Mouse (Mus musculus) cortical plate, adult 2 months (tissue): ENCODE data around the gene Eif4e. TPM values are rescaled to one million over a fixed set of nuclear protein-coding genes. Genes with fewer than 3 reads are reported as not detected.

ENCODE experiments used
- H3K27ac ChIP-seq: fragments of 200-500 bp; 2 replicates; pipeline ENCODE4 v1.5.1; 2012; ENCODE audit warnings: low read length, control low read depth, inconsistent platforms; ENCODE audit not compliant: insufficient read depth
- H3K4me1 ChIP-seq: fragments of 200-500 bp; 2 replicates; pipeline ENCODE4 v1.6.1; 2011; ENCODE audit warnings: low read length; ENCODE audit not compliant: control insufficient read depth, insufficient read depth
- H3K4me3 ChIP-seq: fragments of 200-500 bp; 2 replicates; pipeline ENCODE4 v1.5.1; 2011; ENCODE audit warnings: mild to moderate bottlenecking, low read length, control low read depth; ENCODE audit not compliant: insufficient read depth
- CTCF ChIP-seq: fragments of 200-500 bp; IDR thresholded peaks from 2 replicates; pipeline ENCODE4 v1.5.1; 2011; ENCODE audit warnings: mild to moderate bottlenecking, control low read depth, low read length; ENCODE audit not compliant: insufficient read depth; ENCODE audit errors: extremely low read depth
- POLR2A ChIP-seq: fragments of 200-500 bp; IDR thresholded peaks from 2 replicates; pipeline ENCODE4 v1.6.1; 2011; ENCODE audit warnings: mild to moderate bottlenecking, low read length, control low read depth; ENCODE audit not compliant: insufficient read depth; ENCODE audit errors: extremely low read depth
- polyA plus RNA-seq: library from polyadenylated mRNA; depleted of rRNA; stranded (reverse); fragments of >200 nt; gene quantifications from 2 replicates; pipeline ENCODE4 v1.2.3, GENCODE M21; 2012

Gene Eif4e
- polyA plus RNA-seq, 1 experiment = 158 TPM

DNA sequence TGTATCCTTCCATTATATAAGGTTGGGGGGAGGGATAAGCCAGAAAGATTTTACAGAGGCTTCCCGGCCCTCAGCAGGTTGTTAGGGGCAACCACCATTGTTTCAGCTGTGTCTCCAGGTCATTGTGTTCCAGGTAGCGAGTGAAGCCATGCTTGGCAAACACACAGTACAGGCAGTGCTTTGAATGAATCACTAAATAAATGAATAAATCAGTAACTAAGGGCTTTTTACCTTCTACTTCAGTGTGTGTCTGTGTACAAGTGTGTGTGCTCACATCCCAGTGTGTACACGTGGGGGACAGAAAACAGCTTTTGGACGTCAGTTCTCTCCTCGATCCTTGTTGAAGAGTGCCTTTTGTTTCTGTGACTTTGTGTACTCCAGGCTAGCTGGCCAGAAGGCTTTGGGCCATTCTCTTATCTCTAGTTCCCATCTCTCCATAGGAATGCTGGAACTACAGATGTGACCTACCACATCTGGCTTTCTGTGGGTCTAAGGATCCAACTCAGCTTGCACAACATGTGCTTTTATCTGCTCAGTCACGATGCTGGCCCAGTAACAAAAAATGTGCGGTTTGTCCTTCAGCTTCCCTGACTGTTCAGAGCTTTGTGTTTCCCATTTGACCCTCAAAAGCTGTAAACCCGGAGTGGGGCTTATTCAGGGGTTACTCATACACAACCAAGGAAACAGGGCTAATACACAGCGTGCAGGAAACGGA, 10.2 kb upstream of the Eif4e start:
- no peak overlapping the region for H3K27ac ChIP-seq
- TF ChIP-seq POLR2A = no peak
- H3K4me1 ChIP-seq = no peaks in the 10 kb centered on the region
- no peak overlapping the region for H3K4me3 ChIP-seq

DNA sequence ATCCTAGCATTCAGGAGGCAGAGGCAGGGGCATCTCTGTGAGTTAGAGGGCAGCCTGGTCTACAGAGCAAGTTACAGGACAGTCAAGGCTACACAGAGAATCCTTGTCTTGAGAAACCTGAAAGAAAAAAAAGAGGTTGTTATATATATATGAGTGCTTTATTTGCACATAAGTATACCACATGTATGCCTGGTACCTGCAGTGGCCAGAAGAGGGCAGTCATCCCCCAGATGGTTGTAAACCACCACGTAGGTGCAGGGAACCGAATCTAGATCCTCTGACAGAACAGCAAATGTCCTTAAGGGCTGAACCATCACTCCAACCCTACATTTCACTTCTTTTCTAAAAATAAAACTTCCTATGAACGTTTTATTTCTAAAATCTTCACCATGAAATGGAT, 8.1 kb upstream of the Eif4e start:
- no peak overlapping the region for H3K4me3 ChIP-seq
- no peak overlapping the region for H3K27ac ChIP-seq
- TF ChIP-seq POLR2A = no peak
- H3K4me1 ChIP-seq = no peaks in the 10 kb centered on the region

DNA sequence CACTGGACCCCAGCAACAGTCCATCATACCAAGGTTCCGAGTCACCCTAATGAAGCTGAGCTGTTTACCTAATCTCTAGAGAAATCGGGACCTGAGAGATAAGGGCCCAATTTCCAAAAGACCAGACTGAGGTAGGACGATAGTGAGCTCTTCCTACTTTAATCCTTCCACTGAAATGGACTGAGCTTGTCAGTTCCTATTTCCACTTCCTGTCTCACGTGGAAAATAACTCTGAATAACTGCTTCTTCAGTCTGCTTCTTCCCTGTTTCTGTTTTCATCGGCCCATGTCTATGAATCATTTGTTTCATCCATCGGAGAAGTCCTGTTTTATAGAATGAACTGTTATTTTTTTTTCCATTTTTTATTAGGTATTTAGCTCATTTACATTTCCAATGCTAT, 6.8 kb upstream of the Eif4e start:
- TF ChIP-seq CTCF = no peak
- Histone ChIP-seq H3K4me3 (no peak overlapping the region), H3K4me1 (no peaks in the 10 kb centered on the region), H3K27ac (no peak overlapping the region)

DNA sequence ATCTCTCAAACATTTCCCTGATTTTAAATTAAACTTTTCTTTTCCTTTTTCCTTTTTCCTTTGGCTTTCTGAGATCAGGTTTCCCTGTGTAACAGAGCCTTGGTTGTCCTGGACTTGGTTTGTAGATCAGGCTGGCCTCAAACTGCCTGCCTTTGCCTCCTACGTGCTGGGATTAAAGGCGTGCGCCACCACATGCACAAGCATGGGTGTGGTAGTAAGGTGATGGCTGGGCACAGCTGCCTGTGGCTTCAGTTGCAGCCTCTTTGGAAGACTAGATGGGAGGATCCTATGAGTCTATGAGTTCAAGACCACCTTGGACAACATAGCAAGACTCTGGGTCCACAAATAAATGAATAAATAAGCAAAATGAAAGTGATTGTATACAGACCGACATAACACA, 2.0 kb upstream of the Eif4e start:
- Histone ChIP-seq H3K27ac (no peak overlapping the region), H3K4me1 (peaks cover 2% of the 10 kb centered on the region; the same call in 1 of the 2 replicates), H3K4me3 (no peak overlapping the region)
- TF ChIP-seq POLR2A (no peak), CTCF (no peak)

DNA sequence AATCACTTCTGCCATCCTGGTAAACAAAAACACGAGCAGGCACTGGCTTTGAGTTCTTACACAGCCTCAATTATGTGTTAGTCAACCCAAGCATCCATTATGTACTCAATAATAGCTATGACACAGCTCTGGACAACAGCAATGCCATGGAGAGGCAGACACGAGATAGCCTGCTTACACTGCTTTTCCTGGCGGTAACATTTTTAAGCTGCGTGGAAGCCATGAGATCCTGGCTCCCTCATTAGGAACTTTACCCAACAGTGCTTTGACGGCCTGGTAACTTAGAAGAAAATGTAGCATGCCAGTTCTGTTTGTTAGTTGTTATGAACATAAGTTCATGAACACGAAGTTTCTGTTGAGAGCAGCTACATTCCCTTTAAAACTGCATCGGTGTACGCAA, 485 bp upstream of the Eif4e start:
- Histone ChIP-seq H3K4me1 (peaks cover 2% of the 10 kb centered on the region; the same call in 1 of the 2 replicates), H3K27ac (no peak overlapping the region), H3K4me3 (no peak overlapping the region; the same call in 1 of the 2 replicates)
- no peak for TF ChIP-seq POLR2A
- no peak for TF ChIP-seq CTCF

DNA sequence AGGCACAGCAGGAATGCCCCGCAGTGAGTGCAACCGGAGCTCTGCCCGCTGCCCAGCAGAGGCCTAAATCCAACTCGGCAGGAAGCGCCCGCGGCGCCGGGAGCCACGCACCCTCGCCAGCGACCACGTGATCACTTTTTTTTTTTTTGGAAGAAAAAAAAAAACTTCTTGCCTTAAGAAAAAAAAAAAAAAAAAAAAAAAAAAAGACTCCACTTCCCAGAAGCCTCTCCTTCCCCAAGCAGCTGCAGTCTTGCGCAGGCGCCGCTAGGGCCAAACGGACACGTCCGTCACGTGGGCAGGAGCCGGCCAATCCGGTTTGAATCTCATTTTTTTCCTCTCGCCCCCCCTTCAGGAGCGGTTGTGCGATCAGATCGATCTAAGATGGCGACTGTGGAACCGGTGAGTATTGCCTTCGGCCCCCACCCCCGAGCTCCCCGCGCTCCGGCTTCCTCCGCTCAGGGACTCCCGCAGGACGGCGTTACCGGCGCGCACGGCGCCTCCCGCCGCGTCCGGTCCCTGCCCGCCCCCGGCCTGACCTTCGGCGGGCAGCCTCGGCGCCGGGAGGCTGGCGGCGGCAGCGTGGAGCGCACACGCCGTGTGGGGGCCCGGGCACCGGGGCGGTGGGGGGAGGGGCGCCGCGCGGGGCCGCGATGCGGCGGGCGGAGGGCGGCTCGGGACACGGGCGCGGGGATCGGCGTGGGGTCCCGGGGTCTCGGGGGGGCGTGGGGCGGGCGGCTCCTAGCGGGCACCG, 1.1 kb downstream of the Eif4e start:
- Histone ChIP-seq H3K27ac (peak overlapping the region; percentile 49), H3K4me3 (peak overlapping the region; percentile 51), H3K4me1 (peaks cover 4% of the 10 kb centered on the region; the same call in 1 of the 2 replicates)
- TF ChIP-seq POLR2A (peak; percentile 86), CTCF (no peak)

DNA sequence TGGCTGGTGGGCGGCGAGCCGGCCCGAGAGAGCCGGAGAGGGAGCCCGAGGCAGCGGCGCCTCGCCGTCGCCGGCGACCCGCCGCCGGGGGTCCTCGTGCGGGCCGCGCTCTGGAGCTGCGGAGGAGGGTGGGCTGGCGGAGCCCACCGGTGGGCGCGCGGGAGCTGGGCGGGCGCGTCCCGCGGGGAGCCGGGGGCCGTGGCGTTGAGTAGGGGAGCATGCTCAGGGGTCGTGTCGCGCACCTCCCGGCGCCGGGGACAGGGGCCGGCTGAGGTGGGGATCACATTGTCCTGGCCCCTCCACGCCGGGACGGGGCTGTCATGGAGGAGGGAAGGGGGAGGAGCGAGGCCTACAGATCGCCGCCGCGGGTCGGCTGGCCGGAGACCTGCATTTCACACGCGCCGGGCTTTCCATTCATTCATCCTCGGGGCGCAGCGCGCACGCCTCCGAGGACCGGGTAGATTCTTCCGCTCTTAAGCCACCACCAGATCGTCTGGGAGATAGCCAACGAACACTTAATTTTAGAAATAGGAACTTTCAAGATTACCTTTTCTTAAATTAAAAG, 1.8 kb downstream of the Eif4e start:
- TF ChIP-seq POLR2A = no peak
- TF ChIP-seq CTCF = no peak
- Histone ChIP-seq H3K4me1 (peaks cover 6% of the 10 kb centered on the region; the same call in 1 of the 2 replicates), H3K4me3 (peak overlapping the region; percentile 51), H3K27ac (peak overlapping the region; percentile 70; the same call in 1 of the 2 replicates)

DNA sequence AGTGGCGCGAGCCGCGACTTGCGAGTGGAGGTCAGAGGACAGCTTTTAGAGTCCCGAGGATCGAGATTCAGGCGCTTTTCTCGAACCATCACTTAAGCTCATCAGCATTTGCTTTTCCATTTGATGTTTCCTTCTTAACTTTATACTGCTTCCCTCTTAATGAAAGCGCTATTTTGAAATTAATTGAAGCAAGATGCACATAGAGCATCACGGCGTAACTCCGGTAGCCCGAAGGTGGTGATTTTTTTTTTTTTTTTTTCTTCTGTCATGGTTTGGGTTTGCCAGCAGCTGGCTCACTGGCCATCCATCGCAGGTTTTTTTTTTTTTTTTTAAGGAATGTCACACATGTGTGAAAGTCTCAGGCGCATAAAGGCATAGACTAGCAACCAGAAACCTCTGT, 2.3 kb downstream of the Eif4e start:
- Histone ChIP-seq H3K27ac (0 out of 2 replicates have a peak overlapping the region, but pooled peaks have one; percentile 70), H3K4me1 (peaks cover 6% of the 10 kb centered on the region; the same call in 1 of the 2 replicates)

DNA sequence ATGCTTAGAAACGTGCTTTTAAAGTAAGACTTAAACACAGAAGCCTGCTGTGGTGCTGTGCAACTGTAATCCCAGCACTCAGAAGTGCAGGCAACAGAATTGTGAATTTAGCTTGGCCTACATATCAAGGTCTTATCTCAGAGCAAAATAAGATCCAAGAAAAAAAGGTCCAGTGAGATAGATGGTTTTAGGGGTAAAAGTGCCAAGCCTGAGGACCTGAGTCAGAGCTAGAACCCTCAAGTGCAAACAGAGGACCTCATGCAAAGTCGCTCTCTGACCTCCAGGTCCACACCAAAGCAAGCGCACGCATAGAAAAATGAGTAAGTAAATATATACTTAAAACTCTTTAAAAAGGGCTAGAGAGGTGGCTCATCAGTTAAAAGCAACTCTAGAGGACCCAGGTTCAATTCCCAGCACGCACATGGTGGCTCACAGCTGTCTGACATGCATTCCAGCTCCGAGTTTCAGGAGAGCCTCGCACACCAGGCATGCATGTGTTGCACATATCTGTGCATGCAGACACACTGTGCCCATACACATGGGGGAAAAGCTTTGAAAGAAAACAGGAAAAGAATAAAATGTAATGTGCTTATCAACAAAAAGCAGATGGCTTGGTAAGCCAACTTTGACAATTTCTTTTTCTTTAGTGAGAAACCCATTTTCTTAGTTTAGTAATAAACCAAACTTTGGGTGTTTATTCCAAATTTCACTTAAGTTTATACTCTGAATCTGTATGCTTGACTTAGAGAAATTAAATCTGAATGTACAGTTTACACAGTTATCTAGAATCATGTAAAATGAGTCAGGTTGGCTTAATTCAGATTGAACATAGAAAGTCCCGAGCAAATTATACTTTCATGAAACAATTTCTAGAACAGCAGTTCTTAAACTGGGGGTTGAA, 4.8 kb downstream of the Eif4e start:
- Histone ChIP-seq H3K27ac (no peak overlapping the region), H3K4me1 (peaks cover 6% of the 10 kb centered on the region; the same call in 1 of the 2 replicates), H3K4me3 (no peak overlapping the region)
- no peak for TF ChIP-seq POLR2A
- no peak for TF ChIP-seq CTCF

More for the DNA sequence above, 2.3 kb downstream of the Eif4e start:
- TF ChIP-seq CTCF (no peak), POLR2A (no peak)
- peak overlapping the region; percentile 51 for H3K4me3 ChIP-seq
